Mouse (Mus musculus) intestine, embryonic 16.5 days (tissue): Measurements from ENCODE around the gene Sike1. TPM values are rescaled to one million over a fixed set of nuclear protein-coding genes. Genes with fewer than 3 reads are reported as not detected.

Experiments
- ATAC-seq: fragments of 200-750 bp; cut with Nextera tagmentation; 2 replicates; pipeline ENCODE4 v1.8.0; 2017; ENCODE audit warnings: moderate TSS enrichment, moderate library complexity
- H3K27ac ChIP-seq: fragments of 300-500 bp; sonication (generic); 2 replicates; pipeline ENCODE4 v1.5.1; 2014; ENCODE audit warnings: mild to moderate bottlenecking, low read length
- H3K27me3 ChIP-seq: fragments of 300-500 bp; sonication (generic); replicated peaks from 2 replicates; pipeline ENCODE4 v1.6.1; 2014; ENCODE audit warnings: low read length, control low read depth, mixed read lengths; ENCODE audit not compliant: control insufficient read depth, insufficient read depth
- H3K36me3 ChIP-seq: fragments of 300-500 bp; sonication (generic); 2 replicates; pipeline ENCODE4 v1.6.1; 2014; ENCODE audit warnings: low read length, control low read depth; ENCODE audit not compliant: control insufficient read depth, insufficient read depth
- H3K4me1 ChIP-seq: fragments of 300-500 bp; sonication (generic); 2 replicates; pipeline ENCODE4 v1.6.1; 2014; ENCODE audit warnings: low read length, control low read depth, mixed read lengths; ENCODE audit not compliant: control insufficient read depth, insufficient read depth
- H3K4me2 ChIP-seq: fragments of 300-500 bp; sonication (generic); 2 replicates; pipeline ENCODE4 v1.6.1; 2014; ENCODE audit warnings: low read depth, low read length, control low read depth
- H3K4me3 ChIP-seq: fragments of 300-500 bp; sonication (generic); 2 replicates; pipeline ENCODE4 v1.5.1; 2014; ENCODE audit warnings: mild to moderate bottlenecking, low read length
- H3K9ac ChIP-seq: fragments of 300-500 bp; sonication (generic); 2 replicates; pipeline ENCODE4 v1.6.1; 2014; ENCODE audit warnings: low read depth, low read length
- H3K9me3 ChIP-seq: fragments of 300-500 bp; sonication (generic); 2 replicates; pipeline ENCODE4 v1.6.1; 2016; ENCODE audit warnings: low read length, control low read depth; ENCODE audit not compliant: control insufficient read depth
- WGBS: fragments of 180-500 bp; shearing (Covaris S2); extraction: QIAGEN DNeasy Blood & Tissue Kit; methylation state at CpG from one replicate; pipeline ENCODE4 v1.1.7; 2014; 5-methylcytosine and 5-hydroxymethylcytosine counted together
- polyA plus RNA-seq: library from polyadenylated mRNA; unstranded; fragments of >200 nt; fragmentation: Nextera tagmentation; extraction: Ambion mirVana; gene quantifications from 2 replicates; pipeline ENCODE4 v1.2.1, GENCODE M21; 2015

The Sike1 gene
- polyA plus RNA-seq, 1 experiment from 2014 or later, result 43.4 TPM

DNA sequence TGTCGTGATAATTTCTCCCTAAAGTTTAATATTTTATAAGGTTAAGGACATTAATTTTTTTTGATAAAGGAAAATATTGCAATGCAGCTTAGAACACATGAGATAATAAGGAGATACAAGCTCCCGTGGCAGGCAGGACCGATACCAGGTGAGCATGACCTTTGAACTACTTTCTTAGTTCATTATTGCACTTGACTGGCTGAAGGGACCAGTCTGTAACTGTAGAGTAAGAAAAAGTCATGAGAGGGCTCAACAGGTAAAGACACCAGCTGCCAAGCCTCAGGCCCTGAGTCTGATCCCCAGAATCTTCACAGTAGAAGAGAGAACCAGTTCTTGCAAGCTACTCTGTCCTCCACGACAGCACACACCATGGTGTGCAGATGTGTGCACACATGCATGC is 18.6 kb upstream of the Sike1 start:
- no peaks in the 10 kb centered on the region for H3K27me3 ChIP-seq
- H3K9ac ChIP-seq, result no peak overlapping the region
- H3K4me2 ChIP-seq, result no peak overlapping the region
- 0 out of 2 replicates have a peak overlapping the region, but pooled peaks have one; percentile 57 for H3K27ac ChIP-seq
- no peaks in the 10 kb centered on the region for H3K9me3 ChIP-seq
- 65% methylated on average over 4 of the region's 4 CpGs for WGBS
- H3K36me3 ChIP-seq, result no peaks in the 10 kb centered on the region
- H3K4me3 ChIP-seq, result no peak overlapping the region
- peak; percentile 72 for ATAC-seq
- peaks cover 5% of the 10 kb centered on the region; the same call in 1 of the 2 replicates for H3K4me1 ChIP-seq

DNA sequence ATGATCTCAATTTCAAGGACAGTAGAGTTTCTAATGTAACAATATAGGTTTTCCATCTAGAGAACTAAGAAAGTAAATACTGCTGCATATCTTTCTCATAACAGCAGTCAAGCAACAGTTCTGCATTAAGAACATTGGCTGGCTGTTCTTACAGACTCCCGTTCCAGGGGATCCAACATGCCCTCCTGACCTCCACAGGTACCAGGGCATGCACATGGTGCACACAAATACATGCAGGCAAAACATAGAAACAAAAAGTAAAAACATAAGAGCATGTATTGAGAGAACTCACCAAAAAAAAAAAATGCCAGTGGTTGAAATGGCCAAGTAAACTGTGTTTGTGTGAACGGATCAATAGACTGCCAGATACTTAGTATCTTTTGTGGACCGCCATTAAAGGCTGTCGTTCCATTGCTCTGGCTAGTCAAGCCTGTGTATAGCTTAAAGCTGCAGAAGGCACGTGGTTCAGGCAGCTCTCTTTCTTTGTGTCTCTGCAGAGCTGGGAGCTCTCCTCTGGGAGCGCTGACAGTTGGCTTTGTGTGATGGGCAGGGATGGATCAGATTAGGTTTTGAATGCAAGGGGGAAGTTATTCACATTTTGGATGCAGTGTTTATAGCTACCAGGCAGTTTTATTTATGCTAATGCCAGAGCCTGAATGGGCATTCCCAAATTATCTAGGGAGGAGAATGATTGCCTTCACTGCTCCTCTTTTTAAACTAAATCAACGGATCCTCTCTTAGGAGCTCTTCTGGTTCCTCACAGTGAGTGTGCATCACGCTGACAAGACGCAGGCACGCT is 15.8 kb upstream of the Sike1 start:
- ATAC-seq, result no peak
- no peak overlapping the region for H3K27ac ChIP-seq

DNA sequence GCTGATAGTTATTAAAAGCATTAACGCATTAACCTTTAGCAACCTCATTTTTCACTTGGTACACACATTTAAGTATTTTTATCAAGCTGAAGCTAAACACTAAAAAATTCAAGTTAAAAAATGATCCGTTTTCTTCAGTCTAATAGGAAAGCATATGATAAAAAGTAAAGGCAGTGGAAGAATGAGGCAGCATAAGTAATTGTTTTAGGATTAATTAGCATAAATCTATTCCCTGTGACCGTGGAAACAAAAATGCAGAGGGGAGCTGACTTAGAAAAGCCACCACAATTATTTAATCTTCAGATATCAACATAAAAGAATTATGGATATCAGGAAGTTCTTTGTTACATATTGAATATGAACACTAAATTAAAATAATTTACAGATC is 15.2 kb upstream of the Sike1 start:
- no peak for ATAC-seq
- H3K4me1 ChIP-seq, result peaks cover 5% of the 10 kb centered on the region; the same call in 1 of the 2 replicates
- H3K27ac ChIP-seq, result no peak overlapping the region
- no peaks in the 10 kb centered on the region for H3K9me3 ChIP-seq
- 37% methylated on average over 3 of the region's 3 CpGs for WGBS
- no peak overlapping the region for H3K4me3 ChIP-seq
- no peaks in the 10 kb centered on the region for H3K27me3 ChIP-seq
- no peak overlapping the region for H3K4me2 ChIP-seq
- H3K9ac ChIP-seq, result no peak overlapping the region
- no peaks in the 10 kb centered on the region for H3K36me3 ChIP-seq

More for the DNA sequence above, 15.8 kb upstream of the Sike1 start:
- WGBS, result 23% methylated on average over 10 of the region's 10 CpGs
- Histone ChIP-seq H3K27me3 (no peaks in the 10 kb centered on the region), H3K9ac (no peak overlapping the region), H3K4me3 (no peak overlapping the region), H3K4me2 (no peak overlapping the region), H3K4me1 (peaks cover 5% of the 10 kb centered on the region; the same call in 1 of the 2 replicates), H3K36me3 (no peaks in the 10 kb centered on the region), H3K9me3 (no peaks in the 10 kb centered on the region)

DNA sequence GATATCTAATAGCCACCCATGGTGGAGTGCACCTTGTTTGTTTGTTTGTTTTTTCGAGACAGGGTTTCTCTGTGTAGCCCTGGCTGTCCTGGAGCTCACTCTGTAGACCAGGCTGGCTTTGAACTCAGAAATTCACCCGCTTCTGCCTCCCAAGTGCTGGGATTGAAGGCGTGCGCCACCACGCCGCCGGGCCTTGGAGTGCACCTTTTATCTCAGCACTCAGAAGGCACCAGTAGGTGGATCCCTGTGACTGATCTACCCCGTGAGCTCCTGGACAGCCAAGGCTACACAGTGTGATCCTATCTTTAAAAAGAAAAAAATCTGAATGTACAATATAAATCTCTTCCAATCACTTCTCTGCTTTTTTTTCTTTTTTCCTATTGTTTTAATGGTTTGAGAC is 4.5 kb upstream of the Sike1 start:
- Histone ChIP-seq H3K4me1 (peaks cover 2% of the 10 kb centered on the region; the same call in 1 of the 2 replicates), H3K36me3 (no peaks in the 10 kb centered on the region), H3K27me3 (no peaks in the 10 kb centered on the region), H3K9me3 (no peaks in the 10 kb centered on the region), H3K27ac (no peak overlapping the region), H3K4me3 (no peak overlapping the region), H3K9ac (no peak overlapping the region), H3K4me2 (no peak overlapping the region)
- ATAC-seq, result no peak
- WGBS, result 73% methylated on average over 8 of the region's 8 CpGs

DNA sequence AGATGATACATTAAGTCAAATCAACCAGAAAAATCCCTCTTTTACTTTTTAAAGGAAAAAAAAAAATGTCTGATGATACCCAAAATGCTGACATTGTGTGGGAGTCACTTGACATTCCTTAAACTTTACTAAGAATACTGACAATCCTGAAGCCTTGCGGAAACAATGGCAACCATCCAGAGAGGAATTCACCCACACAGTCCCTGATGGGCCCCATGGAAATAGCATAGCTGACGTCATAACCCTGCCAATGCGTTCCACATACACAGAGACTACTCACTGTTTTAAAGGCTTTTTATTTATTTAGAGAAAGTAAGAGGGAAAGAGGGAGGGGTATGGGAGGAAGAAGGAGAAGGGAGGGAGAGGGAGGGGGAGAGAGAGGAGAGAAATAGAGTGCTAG is 2.6 kb upstream of the Sike1 start:
- H3K27me3 ChIP-seq, result no peaks in the 10 kb centered on the region
- H3K9ac ChIP-seq, result no peak overlapping the region
- no peak overlapping the region for H3K27ac ChIP-seq
- no peak overlapping the region for H3K4me3 ChIP-seq
- no peak overlapping the region for H3K4me2 ChIP-seq
- WGBS, result 25% methylated on average over 3 of the region's 3 CpGs
- no peak for ATAC-seq
- no peaks in the 10 kb centered on the region for H3K36me3 ChIP-seq
- H3K9me3 ChIP-seq, result no peaks in the 10 kb centered on the region
- peaks cover 13% of the 10 kb centered on the region; the same call in 1 of the 2 replicates for H3K4me1 ChIP-seq

DNA sequence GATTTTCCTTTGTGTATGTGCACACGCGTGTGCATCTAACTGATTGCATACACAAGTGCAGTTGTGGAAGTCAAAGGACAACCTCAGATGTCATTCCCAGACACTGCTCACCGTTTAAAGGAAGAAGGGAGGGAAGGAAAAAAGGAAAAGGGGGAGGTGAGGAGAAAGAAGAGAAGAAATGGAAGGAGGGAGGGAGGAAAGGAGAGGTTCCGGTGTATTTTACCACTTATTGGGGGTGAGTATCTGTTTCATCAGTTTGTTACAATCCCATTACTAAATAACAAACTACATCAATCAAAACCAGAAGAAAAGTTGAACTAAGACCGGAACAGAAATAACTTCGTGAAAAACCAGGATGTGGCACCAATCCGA is 289 bp upstream of the Sike1 start:
- H3K9me3 ChIP-seq, result no peaks in the 10 kb centered on the region
- peak overlapping the region; percentile 65 for H3K4me2 ChIP-seq
- H3K4me3 ChIP-seq, result peak overlapping the region; percentile 83
- 46% methylated on average over 7 of the region's 7 CpGs for WGBS
- no peak for ATAC-seq
- H3K4me1 ChIP-seq, result peaks cover 13% of the 10 kb centered on the region; the same call in 1 of the 2 replicates
- peak overlapping the region; percentile 85 for H3K9ac ChIP-seq
- peak overlapping the region; percentile 97 for H3K27ac ChIP-seq
- H3K27me3 ChIP-seq, result no peaks in the 10 kb centered on the region
- H3K36me3 ChIP-seq, result peaks cover 8% of the 10 kb centered on the region

DNA sequence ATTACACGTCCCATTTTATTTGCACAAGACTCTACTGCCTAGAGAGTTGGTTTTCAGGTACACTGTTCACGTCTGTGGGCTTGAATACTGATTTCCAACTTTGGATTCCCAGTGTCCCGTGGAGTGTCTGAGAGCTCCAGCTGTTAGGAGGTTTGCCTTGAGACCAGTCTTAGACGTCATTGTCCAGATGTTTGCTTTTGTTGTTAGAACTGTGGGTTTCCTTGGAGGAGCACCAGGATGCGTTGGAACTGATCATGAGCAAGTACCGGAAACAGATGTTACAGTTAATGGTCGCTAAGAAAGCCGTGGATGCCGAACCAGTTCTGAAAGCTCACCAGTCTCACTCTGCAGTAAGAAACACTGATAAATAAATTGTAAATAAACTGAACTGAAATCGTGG is 1.5 kb downstream of the Sike1 start:
- no peak overlapping the region for H3K27ac ChIP-seq
- ATAC-seq, result no peak
- H3K4me3 ChIP-seq, result no peak overlapping the region
- peaks cover 13% of the 10 kb centered on the region; the same call in 1 of the 2 replicates for H3K4me1 ChIP-seq
- H3K36me3 ChIP-seq, result peaks cover 14% of the 10 kb centered on the region
- peak overlapping the region; percentile 65; the same call in 1 of the 2 replicates for H3K4me2 ChIP-seq
- 63% methylated on average over 10 of the region's 10 CpGs for WGBS
- no peaks in the 10 kb centered on the region for H3K9me3 ChIP-seq
- no peak overlapping the region for H3K9ac ChIP-seq
- no peaks in the 10 kb centered on the region for H3K27me3 ChIP-seq

DNA sequence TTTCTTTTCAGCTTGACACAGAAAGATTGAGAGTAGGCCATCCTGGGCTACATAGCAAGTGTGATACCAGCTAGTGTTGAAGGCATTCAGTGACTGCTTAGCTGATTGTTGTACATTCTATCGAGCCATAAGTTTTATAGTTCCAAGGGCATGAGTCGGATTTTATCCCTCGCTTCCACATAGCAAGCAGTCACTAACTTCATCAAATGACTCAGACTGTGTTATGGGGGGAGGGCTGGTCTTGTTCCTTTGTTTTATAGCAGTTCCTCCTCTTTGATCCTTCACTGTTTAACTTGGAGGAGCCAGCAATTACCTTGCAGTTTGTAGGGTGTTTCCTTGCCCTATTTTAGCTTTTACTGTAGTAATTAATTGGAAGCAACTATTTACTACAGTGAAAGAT is 2.1 kb downstream of the Sike1 start:
- no peak for ATAC-seq
- peaks cover 13% of the 10 kb centered on the region; the same call in 1 of the 2 replicates for H3K4me1 ChIP-seq
- peaks cover 14% of the 10 kb centered on the region for H3K36me3 ChIP-seq
- H3K27ac ChIP-seq, result no peak overlapping the region
- no peak overlapping the region for H3K9ac ChIP-seq
- no peak overlapping the region for H3K4me2 ChIP-seq
- no peak overlapping the region for H3K4me3 ChIP-seq
- WGBS, result 59% methylated on average over 3 of the region's 3 CpGs
- H3K27me3 ChIP-seq, result no peaks in the 10 kb centered on the region
- H3K9me3 ChIP-seq, result no peaks in the 10 kb centered on the region

DNA sequence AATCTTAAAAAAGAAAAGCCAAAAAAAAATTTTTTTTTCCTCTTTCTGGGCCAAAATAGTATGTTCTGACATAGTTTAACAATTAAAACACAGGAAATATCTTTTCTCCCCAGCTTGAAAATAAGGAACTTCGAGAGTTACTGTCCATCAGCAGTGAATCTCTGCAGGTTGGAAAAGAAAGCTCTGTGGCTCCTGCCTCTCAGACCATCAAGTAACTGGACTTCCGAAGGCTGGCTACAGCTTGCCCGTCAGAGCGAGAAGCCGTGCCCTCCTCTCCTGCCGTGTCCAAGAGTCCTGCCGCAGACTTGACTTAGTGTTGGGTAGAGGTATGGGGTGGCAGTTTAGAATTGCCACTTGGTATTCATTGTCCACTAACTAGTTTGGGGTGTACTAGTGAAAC is 6.1 kb downstream of the Sike1 start:
- Histone ChIP-seq H3K9ac (no peak overlapping the region), H3K36me3 (peaks cover 14% of the 10 kb centered on the region), H3K4me2 (no peak overlapping the region), H3K9me3 (no peaks in the 10 kb centered on the region), H3K27me3 (no peaks in the 10 kb centered on the region), H3K4me1 (peaks cover 9% of the 10 kb centered on the region; the same call in 1 of the 2 replicates), H3K4me3 (no peak overlapping the region), H3K27ac (no peak overlapping the region)
- 96% methylated on average over 7 of the region's 7 CpGs for WGBS
- no peak for ATAC-seq
